ENCODE assay signal across 16 mouse cellular contexts in genomic region chr14:99449112-99449511, GRCm38 (mm10).
A peak's percentile ranks its signal among the peaks of the same experiment; 100 is the strongest.
DNase-seq lines count a peak whose midpoint lies in the region; ATAC-seq and TF ChIP-seq lines count a peak whose summit lies in the region.
"Had no signal": no experiment of that assay in that cellular context is flagged by ENCODE, and none has a peak within 500 bp of the region (broad histone marks: within the 10 kb centered on the region; RNA-seq: fewer than 3 reads in every experiment).

No protein-coding gene starts in this region.

- no peak for TF ChIP-seq CTCF in spleen, adult 2 months (IDR thresholded peaks at IDR 0.05; ENCODE audit: extremely low read depth, insufficient read depth, insufficient read length, insufficient replicate concordance)

- H3K27ac ChIP-seq in spleen, adult 2 months (ENCODE audit: insufficient read depth, low read length) = no peak overlapping the region
- H3K27ac ChIP-seq: forebrain, embryonic 13.5 days; hindbrain, embryonic 14.5 days; liver, embryonic 15.5 days had no signal

- peak; percentile 4 to 42 for DNase-seq in spleen, adult 2 months (ENCODE audit: low read depth in 1 of 2, low spot score in 2 of 2)
- DNase-seq in spleen, postnatal 14 days (ENCODE audit: low spot score in 2 of 2) = no peak
- DNase-seq in T-cell, adult 2 months (ENCODE audit: low spot score) = peak; percentile 84
- peak; percentile 9 for DNase-seq in thymus, postnatal 14 days
- no peak for DNase-seq in adrenal gland, postnatal 36 days
- no peak for DNase-seq in right cerebral cortex, adult 2 months (ENCODE audit: low spot score in 2 of 2)
- no peak for DNase-seq in cerebellum, postnatal 14 days
- DNase-seq: cerebellum, postnatal 36 days; left cerebral cortex, postnatal 4 days; lung, postnatal 4 days; right cerebral cortex, postnatal 4 days had no signal

- H3K27me3 ChIP-seq in spleen, adult 2 months (ENCODE audit: control insufficient read depth, insufficient read depth, low read length) = no peaks in the 10 kb centered on the region
- H3K27me3 ChIP-seq: forebrain, embryonic 13.5 days; heart, embryonic 12.5 days; liver, embryonic 15.5 days had no signal

- H3K4me1 ChIP-seq in spleen, adult 2 months (ENCODE audit: control insufficient read depth, insufficient read depth, insufficient read length) = no peaks in the 10 kb centered on the region
- H3K4me1 ChIP-seq: forebrain, embryonic 13.5 days; heart, embryonic 12.5 days; liver, embryonic 15.5 days had no signal

- ATAC-seq in megakaryocyte-erythroid progenitor cell, adult 5-6 weeks (replicated peaks; ENCODE audit: low FRiP score, low TSS enrichment, poor library complexity, severe bottlenecking) = peak; percentile 67; the same call in 1 of the 2 replicates
- ATAC-seq: forebrain, embryonic 13.5 days had no signal

- TF ChIP-seq POLR2A in spleen, adult 2 months (IDR thresholded peaks at IDR 0.05; ENCODE audit: low read depth, low read length) = no peak

- 10% methylated on average over 5 of the region's 5 CpGs for WGBS in spleen, adult 2 months

- H3K4me3 ChIP-seq in spleen, adult 2 months (ENCODE audit: extremely low read depth, insufficient read depth, insufficient read length) = no peak overlapping the region
- H3K4me3 ChIP-seq: forebrain, embryonic 13.5 days; heart, embryonic 12.5 days; liver, embryonic 15.5 days had no signal

- no peaks in the 10 kb centered on the region for H3K36me3 ChIP-seq in spleen, adult 2 months (ENCODE audit: control insufficient read depth, insufficient read depth, low read length)
- H3K36me3 ChIP-seq: heart, embryonic 12.5 days; liver, embryonic 15.5 days had no signal

Comparison
In these comparisons a context has a peak if more than half of its experiments do, and no peak if none do; other contexts are left out.
1. DNase-seq: peak in spleen, adult 2 months (2 of 2), T-cell, adult 2 months (single experiment) and thymus, postnatal 14 days (single experiment); none in spleen, postnatal 14 days (0 of 2), adrenal gland, postnatal 36 days (0 of 2), right cerebral cortex, adult 2 months (0 of 2) and cerebellum, postnatal 14 days (0 of 2).